Mouse (Mus musculus): ENCODE measurements around the gene Neu3. TPM values are rescaled to one million over a fixed set of nuclear protein-coding genes. Genes with fewer than 3 reads are reported as not detected.

The Neu3 gene
- polyA plus RNA-seq, 1 experiment from 2014 or later = 2.5 TPM

DNA sequence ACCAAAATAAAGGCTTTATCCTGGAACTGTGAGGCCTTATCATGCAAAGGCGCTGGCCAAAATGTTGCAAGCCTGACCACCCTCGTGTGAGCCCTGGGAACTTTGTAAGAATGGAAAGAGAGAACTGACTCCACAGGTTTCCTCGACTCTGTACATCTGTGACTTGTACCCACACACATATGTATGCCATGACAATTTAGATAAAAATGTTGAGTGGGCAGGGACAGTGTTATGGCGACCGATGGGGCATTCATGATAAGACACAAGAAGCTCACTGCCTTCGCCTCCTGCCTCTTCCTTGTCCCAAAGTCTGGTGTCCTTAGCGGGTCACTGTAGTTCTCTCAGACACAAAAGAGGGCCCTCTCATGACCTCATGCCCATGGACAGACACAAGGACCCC, 29.1 kb downstream of the Neu3 start:
- no peak overlapping the region for H3K9ac ChIP-seq (ENCODE audit: low read depth, low read length)
- H3K36me3 ChIP-seq (ENCODE audit: insufficient read depth, low read length) = no peaks in the 10 kb centered on the region
- TF ChIP-seq CTCF (IDR thresholded peaks at IDR 0.05; ENCODE audit: low read depth) = no peak
- no peaks in the 10 kb centered on the region for H3K9me3 ChIP-seq (replicated peaks; ENCODE audit: low read length)
- DNase-seq (ENCODE audit: low spot score) = no peak
- H3K27ac ChIP-seq = no peak overlapping the region
- H3K4me1 ChIP-seq (replicated peaks; ENCODE audit: insufficient read depth, low read length) = peaks cover 10% of the 10 kb centered on the region
- no peak overlapping the region for H3K4me2 ChIP-seq (ENCODE audit: low read length)
- H3K27me3 ChIP-seq (ENCODE audit: insufficient read depth, low read length) = no peaks in the 10 kb centered on the region
- 78% methylated on average over 7 of the region's 7 CpGs for WGBS
- H3K4me3 ChIP-seq (replicated peaks; ENCODE audit: low read depth, low read length) = no peak overlapping the region
- no peak for ATAC-seq (replicated peaks; ENCODE audit: low FRiP score, low read depth)

- no peak for ATAC-seq (replicated peaks; ENCODE audit: low FRiP score, low read depth)
- peaks cover 10% of the 10 kb centered on the region for H3K4me1 ChIP-seq (replicated peaks; ENCODE audit: insufficient read depth, low read length)
- no peak overlapping the region for H3K9ac ChIP-seq (ENCODE audit: low read depth, low read length)
- H3K4me3 ChIP-seq (replicated peaks; ENCODE audit: low read depth, low read length) = no peak overlapping the region
- peak; percentile 91 for TF ChIP-seq CTCF (IDR thresholded peaks at IDR 0.05; ENCODE audit: low read depth)
- peak; percentile 91 for DNase-seq (ENCODE audit: low spot score)
- no peaks in the 10 kb centered on the region for H3K27me3 ChIP-seq (ENCODE audit: insufficient read depth, low read length)
- WGBS = 35% methylated on average over 6 of the region's 6 CpGs
- H3K36me3 ChIP-seq (ENCODE audit: insufficient read depth, low read length) = no peaks in the 10 kb centered on the region
- H3K9me3 ChIP-seq (replicated peaks; ENCODE audit: low read length) = no peaks in the 10 kb centered on the region
- no peak overlapping the region for H3K4me2 ChIP-seq (ENCODE audit: low read length)
- H3K27ac ChIP-seq = no peak overlapping the region
Observed at GRCm38 (mm10) chr7:99797911-99798647, 30.1 kb downstream of the Neu3 start.

- Histone ChIP-seq H3K9ac (ENCODE audit: low read depth, low read length) (no peak overlapping the region), H3K27ac (no peak overlapping the region), H3K4me3 (replicated peaks; ENCODE audit: low read depth, low read length) (no peak overlapping the region), H3K36me3 (ENCODE audit: insufficient read depth, low read length) (no peaks in the 10 kb centered on the region), H3K4me1 (replicated peaks; ENCODE audit: insufficient read depth, low read length) (peaks cover 10% of the 10 kb centered on the region), H3K4me2 (ENCODE audit: low read length) (no peak overlapping the region), H3K9me3 (replicated peaks; ENCODE audit: low read length) (no peaks in the 10 kb centered on the region), H3K27me3 (ENCODE audit: insufficient read depth, low read length) (no peaks in the 10 kb centered on the region)
- no peak for TF ChIP-seq CTCF (IDR thresholded peaks at IDR 0.05; ENCODE audit: low read depth)
- no peak for DNase-seq (ENCODE audit: low spot score)
- no peak for ATAC-seq (replicated peaks; ENCODE audit: low FRiP score, low read depth)
- WGBS = 83% methylated on average over 3 of the region's 3 CpGs
Observed at GRCm38 (mm10) chr7:99797261-99797660, 31.0 kb downstream of the Neu3 start.

DNA sequence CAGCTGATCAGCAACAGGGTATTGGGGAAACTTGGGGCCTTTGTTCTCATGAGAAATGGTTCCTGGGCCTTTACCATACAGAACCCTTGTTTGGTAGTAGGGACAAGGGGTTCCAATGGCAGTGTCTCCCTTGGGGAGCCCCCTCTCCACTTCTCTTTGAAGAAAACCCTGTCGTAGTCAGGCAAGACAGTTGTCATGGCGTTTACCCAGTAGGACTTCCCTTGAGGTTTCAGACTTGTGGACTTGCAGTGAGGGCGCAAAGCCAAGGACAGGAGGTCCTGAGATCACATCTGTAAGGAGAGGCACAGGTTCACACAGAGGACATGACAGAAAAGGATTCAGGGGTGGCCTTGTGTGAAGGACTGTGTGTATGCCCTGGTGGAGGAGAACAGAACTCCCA, 31.7 kb downstream of the Neu3 start:
- no peak for ATAC-seq (replicated peaks; ENCODE audit: low FRiP score, low read depth)
- no peak for DNase-seq (ENCODE audit: low spot score)
- H3K4me1 ChIP-seq (replicated peaks; ENCODE audit: insufficient read depth, low read length) = peaks cover 10% of the 10 kb centered on the region
- 72% methylated on average over 3 of the region's 3 CpGs for WGBS
- TF ChIP-seq CTCF (IDR thresholded peaks at IDR 0.05; ENCODE audit: low read depth) = no peak
- no peak overlapping the region for H3K27ac ChIP-seq
- no peaks in the 10 kb centered on the region for H3K9me3 ChIP-seq (replicated peaks; ENCODE audit: low read length)
- no peak overlapping the region for H3K9ac ChIP-seq (ENCODE audit: low read depth, low read length)
- H3K27me3 ChIP-seq (ENCODE audit: insufficient read depth, low read length) = no peaks in the 10 kb centered on the region
- no peak overlapping the region for H3K4me2 ChIP-seq (ENCODE audit: low read length)
- H3K36me3 ChIP-seq (ENCODE audit: insufficient read depth, low read length) = no peaks in the 10 kb centered on the region
- no peak overlapping the region for H3K4me3 ChIP-seq (replicated peaks; ENCODE audit: low read depth, low read length)

DNA sequence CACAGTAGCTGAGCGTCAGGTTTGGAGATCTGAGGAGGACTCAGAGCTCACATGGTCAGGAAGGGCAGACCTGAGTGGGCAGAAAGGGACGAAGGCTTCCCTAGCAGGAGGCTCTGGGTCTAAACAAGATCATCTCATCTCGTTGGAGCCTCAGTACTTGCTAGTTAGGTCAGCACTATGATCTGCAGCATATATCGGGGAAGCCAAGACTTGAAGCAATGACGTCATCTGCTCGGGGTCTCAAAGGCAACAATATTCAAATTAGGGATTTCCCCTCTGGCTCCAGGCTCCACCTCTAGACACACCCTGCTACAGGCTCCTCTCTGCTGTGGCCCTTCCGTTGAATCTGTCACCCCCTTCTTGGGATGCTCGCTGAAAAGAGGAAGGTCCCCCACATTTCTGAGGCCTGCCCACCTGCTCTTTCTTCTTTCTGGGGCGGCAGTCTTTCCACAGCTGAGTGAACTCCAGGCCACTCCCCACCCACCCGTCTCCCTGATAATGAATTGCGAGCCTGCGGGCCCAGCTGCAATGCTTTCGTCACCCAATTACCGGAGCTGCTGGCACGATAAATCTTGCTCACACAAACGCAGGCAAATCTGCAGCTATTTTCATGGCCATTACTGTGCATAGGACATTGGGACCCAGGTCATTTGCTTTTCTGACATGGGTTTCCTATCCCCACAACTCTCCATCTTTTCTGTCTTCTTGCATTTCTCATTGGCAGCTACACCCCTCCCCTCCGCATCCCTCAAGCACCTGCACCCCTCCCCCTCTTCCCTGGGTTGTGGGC, 32.8 kb downstream of the Neu3 start:
- Histone ChIP-seq H3K27ac (no peak overlapping the region), H3K9ac (ENCODE audit: low read depth, low read length) (no peak overlapping the region), H3K9me3 (replicated peaks; ENCODE audit: low read length) (no peaks in the 10 kb centered on the region), H3K4me2 (ENCODE audit: low read length) (peak overlapping the region; percentile 45), H3K4me3 (replicated peaks; ENCODE audit: low read depth, low read length) (no peak overlapping the region), H3K4me1 (replicated peaks; ENCODE audit: insufficient read depth, low read length) (peaks cover 10% of the 10 kb centered on the region), H3K27me3 (ENCODE audit: insufficient read depth, low read length) (no peaks in the 10 kb centered on the region), H3K36me3 (ENCODE audit: insufficient read depth, low read length) (no peaks in the 10 kb centered on the region)
- 6% methylated on average over 17 of the region's 17 CpGs for WGBS
- TF ChIP-seq CTCF (IDR thresholded peaks at IDR 0.05; ENCODE audit: low read depth) = no peak
- DNase-seq (ENCODE audit: low spot score) (peak; percentile 60), ATAC-seq (replicated peaks; ENCODE audit: low FRiP score, low read depth) (no peak)

- no peak overlapping the region for H3K4me3 ChIP-seq (replicated peaks; ENCODE audit: low read depth, low read length)
- ATAC-seq (replicated peaks; ENCODE audit: low FRiP score, low read depth) (no peak), DNase-seq (ENCODE audit: low spot score) (no peak)
Observed at GRCm38 (mm10) chr7:99794096-99794495, 34.1 kb downstream of the Neu3 start.

More at GRCm38 (mm10) chr7:99794096-99794495, 34.1 kb downstream of the Neu3 start:
- Histone ChIP-seq H3K36me3 (ENCODE audit: insufficient read depth, low read length) (no peaks in the 10 kb centered on the region), H3K4me2 (ENCODE audit: low read length) (no peak overlapping the region), H3K9ac (ENCODE audit: low read depth, low read length) (no peak overlapping the region), H3K9me3 (replicated peaks; ENCODE audit: low read length) (no peaks in the 10 kb centered on the region), H3K27me3 (ENCODE audit: insufficient read depth, low read length) (no peaks in the 10 kb centered on the region), H3K27ac (no peak overlapping the region), H3K4me1 (replicated peaks; ENCODE audit: insufficient read depth, low read length) (peaks cover 10% of the 10 kb centered on the region)
- TF ChIP-seq CTCF (IDR thresholded peaks at IDR 0.05; ENCODE audit: low read depth) = no peak
- 34% methylated on average over 2 of the region's 2 CpGs for WGBS

Data from kidney, postnatal 0 days (tissue).